Mouse (Mus musculus) large intestine, adult 2 months (tissue): ENCODE measurements around the gene Mecom. TPM values are rescaled to one million over a fixed set of nuclear protein-coding genes. Genes with fewer than 3 reads are reported as not detected.

Source experiments
- DNase-seq: peaks from one replicate; pipeline ENCODE4 v3.0.0-alpha.2; 2012; ENCODE audit warnings: low read depth, low spot score
- WGBS: fragments of 180-500 bp; shearing (Covaris S2); methylation state at CpG from one replicate; pipeline ENCODE4 v1.1.7; 2018; 5-methylcytosine and 5-hydroxymethylcytosine counted together
- polyA plus RNA-seq: library from polyadenylated mRNA; depleted of rRNA; stranded (reverse); fragments of >200 nt; gene quantifications from 2 replicates; pipeline ENCODE4 v1.2.3, GENCODE M21; 2012; rRNA removed

Gene Mecom
- polyA plus RNA-seq, 1 experiment, result 4.4 TPM

DNA sequence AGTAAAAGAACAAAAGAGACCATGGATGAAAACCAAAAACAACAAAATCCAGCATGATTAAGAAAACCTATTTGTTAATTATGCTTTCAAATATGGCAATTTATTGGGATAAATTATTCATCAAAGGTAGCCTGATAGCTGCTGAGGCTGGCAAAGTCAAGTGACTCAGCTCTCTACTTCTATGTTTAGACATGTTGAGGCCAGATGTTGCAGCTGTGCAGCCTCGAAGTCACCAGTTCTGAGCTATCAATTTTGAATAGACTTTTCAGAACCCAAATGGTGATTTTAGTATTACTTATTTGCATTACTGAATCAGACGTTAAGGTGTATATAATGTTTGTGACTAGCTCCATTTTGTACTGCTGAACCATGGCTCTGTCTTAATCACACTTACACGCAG is 588.8 kb downstream of the Mecom start:
- 80% methylated on average over 3 of the region's 3 CpGs for WGBS

DNA sequence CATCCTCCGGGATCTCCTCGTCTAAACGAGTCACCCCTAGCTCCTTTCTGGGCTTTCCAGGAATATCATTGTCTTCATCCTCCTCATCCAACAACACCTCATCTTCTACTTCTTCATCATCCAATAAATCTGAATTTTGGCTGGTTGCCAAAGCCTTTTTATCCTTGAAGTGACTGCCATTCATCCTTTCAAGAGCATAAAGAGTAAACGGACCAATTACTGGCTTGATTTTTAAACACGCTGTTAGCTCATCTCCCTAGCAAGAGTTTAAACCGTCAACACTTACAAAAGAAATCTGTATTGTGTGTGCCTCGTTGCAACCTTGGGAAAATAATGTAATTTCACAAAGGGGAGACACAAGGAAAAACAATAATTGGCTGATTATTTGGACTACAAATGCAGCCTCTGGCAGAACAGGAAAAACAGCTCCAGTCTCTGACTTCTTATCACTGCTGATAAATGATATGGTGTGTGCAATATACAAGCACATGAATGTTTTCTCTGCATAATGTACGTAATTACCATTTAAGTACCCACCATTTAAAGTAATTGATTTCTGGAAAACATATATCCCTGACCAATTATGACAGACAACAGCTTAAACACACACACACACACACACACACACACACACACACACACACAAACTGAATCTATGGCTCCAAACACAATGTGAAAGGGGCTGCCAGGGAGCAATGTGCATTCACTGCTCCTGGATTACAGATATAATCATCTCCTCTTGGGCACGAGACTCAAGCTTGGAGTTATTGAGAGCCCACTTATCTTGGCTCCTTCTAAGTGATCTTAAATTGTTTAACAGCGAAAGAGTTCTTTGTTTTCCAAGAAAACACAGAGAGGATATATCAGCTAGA is 590.2 kb downstream of the Mecom start:
- 77% methylated on average over 10 of the region's 10 CpGs for WGBS
- no peak for DNase-seq

More for the DNA sequence above, 588.8 kb downstream of the Mecom start:
- no peak for DNase-seq

DNA sequence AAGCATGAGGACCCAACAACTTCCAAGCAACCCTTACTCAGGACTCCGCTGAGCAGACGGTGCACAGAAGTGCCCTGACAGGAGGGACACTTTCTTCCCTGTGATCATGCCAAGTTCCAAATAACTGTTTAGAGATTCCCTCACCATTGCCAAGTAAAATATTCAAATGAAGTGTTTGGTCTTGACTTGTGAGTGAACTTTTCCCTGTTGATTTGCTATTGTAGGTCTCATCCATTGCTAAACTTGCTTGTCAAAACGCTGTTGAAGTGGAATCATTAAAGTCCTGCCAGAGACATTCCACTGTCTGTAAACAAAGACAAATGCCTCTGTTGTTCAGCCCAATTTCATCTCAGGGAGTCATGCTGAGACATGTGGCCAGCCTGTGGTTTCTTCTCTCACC is 594.5 kb downstream of the Mecom start:
- no peak for DNase-seq
- 55% methylated on average over 3 of the region's 3 CpGs for WGBS

DNA sequence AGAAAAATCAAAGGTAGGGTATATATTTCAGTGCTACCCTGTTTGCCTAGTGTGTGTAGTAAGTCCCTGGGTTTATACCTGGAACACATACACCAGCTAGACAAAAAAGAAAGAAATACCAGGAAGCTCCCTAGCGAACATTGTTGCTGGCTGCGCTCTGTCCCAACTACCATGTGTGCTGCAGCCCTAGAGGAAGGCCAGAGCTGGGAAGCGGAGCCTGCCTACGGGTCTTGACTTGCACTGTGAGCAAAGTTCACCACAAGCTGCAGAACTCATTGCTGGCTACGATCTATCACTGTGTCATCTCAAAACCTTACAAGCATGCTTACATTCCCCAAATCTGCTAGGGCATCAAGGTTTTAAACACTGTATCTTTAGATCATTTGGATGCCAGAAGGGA is 597.0 kb downstream of the Mecom start:
- WGBS, result 74% methylated on average over 5 of the region's 5 CpGs
- no peak for DNase-seq

DNA sequence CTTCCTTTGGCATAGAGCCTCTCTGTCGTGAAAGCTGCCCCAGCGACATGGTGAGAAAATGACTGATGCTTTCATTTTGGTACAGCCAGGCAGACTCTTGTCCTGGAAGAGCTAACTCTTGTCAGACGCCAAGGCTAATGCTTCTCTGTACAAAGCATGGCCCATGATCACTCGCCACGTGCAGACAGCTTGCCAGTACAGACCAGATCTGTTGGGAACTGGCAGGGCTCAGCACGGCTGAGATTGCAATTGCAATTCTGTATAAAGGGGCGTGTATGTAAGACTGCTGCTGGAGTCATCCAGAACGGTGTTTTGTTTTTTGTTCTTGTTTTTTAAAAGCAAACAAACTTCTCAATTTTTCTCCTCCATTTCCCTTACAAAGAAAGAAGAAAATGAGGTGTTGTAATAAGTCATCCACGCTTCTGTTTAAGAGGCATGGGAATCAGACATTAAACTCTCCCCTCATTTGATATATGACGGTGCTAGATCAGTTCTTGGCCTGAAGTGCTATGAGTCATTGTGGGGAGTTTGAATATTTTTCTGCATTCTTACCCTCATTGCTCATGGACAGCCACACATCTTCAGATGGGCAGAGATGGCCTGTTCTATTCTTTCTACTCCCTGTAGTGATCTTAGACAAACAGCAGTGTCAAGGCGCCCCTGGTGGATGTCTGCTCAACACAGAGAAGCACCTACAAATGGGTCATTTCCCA is 644.1 kb downstream of the Mecom start:
- no peak for DNase-seq
- WGBS, result 59% methylated on average over 11 of the region's 11 CpGs

Other genes with a start within 250 kb of the Mecom start
- gene Actrt3, start 51.9 kb upstream of the Mecom start, polyA plus RNA-seq, result 0.11 TPM in 1 of 2 replicates, not detected in the other
- gene Mynn, start 54.1 kb upstream of the Mecom start, polyA plus RNA-seq, result 6.0 and 7.8 TPM in 2 replicates
- gene Lrriq4, start 96.5 kb upstream of the Mecom start, polyA plus RNA-seq, result not detected in 2 replicates
- gene Lrrc34, start 99.9 kb upstream of the Mecom start, polyA plus RNA-seq, result not detected in 2 replicates
- 5.3 and 10.7 TPM in 2 replicates for gene Lrrc31, start 151.8 kb upstream of the Mecom start, polyA plus RNA-seq
- not detected in 2 replicates for gene Samd7, start 198.3 kb upstream of the Mecom start, polyA plus RNA-seq
- gene Sec62, start 244.9 kb upstream of the Mecom start, polyA plus RNA-seq, result 8.8 and 10.2 TPM in 2 replicates